Mouse (Mus musculus): Measurements from ENCODE around the gene Tnf. TPM values are rescaled to one million over a fixed set of nuclear protein-coding genes. Genes with fewer than 3 reads are reported as not detected.

Gene Tnf
- total RNA-seq, 2 experiments from 2014 or later, result 1.1 to 1.7 TPM

DNA sequence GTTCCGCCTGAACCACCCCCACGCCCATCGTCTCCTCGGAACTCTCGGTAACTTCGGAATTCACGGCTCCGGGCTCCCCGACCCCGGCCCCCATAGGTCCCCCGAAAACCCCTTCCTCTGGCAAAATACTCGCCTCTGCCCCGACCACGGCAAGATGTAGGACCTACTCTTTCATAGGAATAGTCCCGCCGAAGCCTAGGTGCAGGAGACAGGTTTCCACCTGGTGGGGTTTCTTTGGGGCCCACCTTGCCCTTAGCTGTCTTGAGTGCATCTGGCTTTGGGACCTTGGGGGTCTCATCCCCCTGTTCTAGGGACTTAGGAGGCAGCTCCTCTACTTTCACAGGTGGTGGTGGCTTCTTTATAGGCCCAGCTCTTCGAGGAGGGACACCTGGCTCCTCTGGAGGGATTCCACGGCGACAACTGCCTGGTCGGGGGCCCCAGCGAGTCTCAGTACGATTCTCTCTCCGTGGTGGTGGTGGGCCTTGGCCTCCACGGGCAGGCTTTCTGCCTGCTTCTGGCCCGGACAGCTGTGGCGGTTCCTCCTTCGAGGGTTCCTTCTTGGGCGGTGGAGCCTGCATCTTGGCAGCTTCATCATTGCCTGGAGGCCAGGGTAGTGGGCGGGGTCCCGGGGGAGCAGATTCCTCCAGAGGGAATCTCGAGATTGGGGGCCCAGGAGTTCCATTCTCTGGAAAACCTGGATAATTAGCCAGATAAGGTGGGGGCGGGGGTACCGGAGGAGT is 45.2 kb downstream of the Tnf start:
- DNase-seq (ENCODE audit: low spot score in 2 of 2), result no peak

DNA sequence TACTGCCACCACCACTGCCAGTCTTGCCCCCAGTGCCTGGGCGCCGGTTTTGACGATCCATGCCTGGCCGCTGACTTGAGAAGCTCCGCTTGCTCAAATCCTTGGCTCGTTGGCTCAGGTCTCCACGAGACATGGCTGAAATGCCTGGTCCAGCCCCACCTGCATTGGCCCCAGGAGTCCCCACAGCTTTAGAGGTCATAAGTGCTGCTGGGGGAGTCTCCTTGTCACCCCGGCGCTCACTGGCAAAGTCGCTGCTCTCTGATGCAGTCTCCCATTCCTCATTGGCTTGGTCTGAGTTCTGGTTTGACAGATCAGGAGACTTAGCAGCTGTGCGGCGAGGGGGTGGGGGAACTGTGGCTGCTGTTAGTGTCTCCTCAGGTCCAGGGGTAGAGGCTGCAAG is 46.4 kb downstream of the Tnf start:
- no peak for DNase-seq (ENCODE audit: low spot score in 2 of 2)

DNA sequence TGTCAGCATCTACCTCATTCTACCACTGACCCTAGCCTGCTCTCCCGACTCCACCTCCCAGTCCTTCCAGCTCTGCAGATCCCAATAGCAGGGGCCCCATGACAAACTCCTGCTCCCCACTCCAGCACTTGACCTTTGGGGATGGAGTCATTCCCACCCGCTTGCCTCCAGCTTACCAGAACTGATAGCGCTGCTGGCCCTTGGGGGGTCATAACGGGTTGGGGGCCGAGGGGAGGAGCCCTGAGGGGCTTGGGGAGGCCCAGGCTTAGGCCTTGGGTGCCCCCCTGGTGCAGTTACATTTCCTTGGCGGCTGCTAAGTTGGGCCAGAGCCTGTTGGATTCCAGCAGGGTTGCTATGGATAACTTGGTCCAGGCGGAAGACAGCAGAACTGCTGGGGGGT is 47.2 kb downstream of the Tnf start:
- no peak for DNase-seq (ENCODE audit: low spot score in 2 of 2)

DNA sequence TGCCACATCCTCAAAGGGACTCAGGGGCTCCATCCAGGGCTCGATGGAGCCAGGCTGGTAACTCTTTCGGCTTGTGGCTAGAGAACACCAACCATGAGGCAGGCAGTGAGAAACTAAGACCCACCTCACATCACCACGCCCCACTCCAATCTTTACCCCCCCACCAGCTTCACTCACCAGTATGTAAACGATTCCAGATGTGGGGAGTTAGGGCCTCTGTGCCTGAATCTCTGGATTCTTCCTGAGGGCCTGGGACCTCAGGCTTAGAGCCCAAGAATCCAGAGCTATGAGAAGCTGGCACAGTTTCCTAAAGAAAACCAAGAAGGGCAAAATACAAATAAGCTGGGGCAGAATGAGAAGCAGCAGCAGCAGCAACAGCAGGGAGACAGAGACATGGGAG is 47.9 kb downstream of the Tnf start:
- no peak for DNase-seq (ENCODE audit: low spot score in 2 of 2)

DNA sequence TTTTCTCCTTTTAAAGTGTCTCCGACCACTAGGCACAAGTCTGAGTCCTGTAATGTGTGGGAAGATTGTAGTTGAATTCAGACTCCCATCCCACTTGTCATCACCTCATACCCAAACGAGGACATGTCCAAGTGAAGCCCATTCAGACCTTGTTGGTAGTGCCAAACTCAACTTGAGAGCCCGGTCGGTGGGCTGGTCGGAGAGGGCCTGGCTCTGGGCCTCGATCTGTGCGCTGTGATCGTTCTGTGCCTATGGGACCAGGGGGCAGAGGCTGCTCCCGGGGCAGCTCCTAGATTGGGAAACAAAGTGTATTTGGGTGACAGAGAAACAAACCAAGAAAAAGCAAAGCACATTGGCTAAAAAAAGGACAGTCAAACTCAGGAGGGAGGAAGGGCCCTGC is 48.7 kb downstream of the Tnf start:
- DNase-seq (ENCODE audit: low spot score in 2 of 2), result no peak

DNA sequence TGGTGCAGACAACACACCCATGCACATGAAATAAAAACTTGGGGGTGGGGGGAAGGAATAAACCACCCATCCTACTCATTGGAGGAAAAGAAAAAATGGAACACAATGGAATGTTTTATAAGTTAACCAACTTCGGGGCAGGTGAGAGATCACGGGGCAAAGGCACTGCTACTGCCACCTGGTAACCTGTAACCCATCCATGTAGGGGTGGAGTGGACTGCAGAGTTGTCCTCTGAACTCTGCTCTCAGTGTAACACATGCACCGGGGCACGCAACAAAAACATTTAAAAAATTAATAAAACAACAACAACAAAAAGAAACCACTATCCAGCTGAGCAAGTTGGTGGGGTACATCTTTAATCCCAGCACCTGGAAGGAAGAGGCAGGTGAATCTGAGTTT is 49.7 kb downstream of the Tnf start:
- DNase-seq (ENCODE audit: low spot score in 2 of 2), result no peak

Small RNA genes lying within 50 kb of the gene (microRNA-seq; reads per million reads assigned to microRNA genes)
- gene Mir6973a (not detected), gene Mir6974 (not detected), gene Mir6975 (0.63 reads per million), gene Mir8094 (not detected)

Other genes with a start within 250 kb of the Tnf start
- gene Hspa1b, start 242.8 kb downstream of the Tnf start, total RNA-seq (2021), result 1 to 10 TPM; 3.7 to 4.0 TPM
- gene Gm20481, start 232.1 kb downstream of the Tnf start, total RNA-seq (2021), result not detected
- gene Hspa1a, start 229.9 kb downstream of the Tnf start, total RNA-seq (2021), result 1 to 10 TPM; 3.2 to 4.4 TPM
- gene Hspa1l, start 229.3 kb downstream of the Tnf start, total RNA-seq (2021), result 1 to 10 TPM; 5.8 to 6.1 TPM
- 10 to 100 TPM; 31.8 to 32.4 TPM for gene Lsm2, start 220.1 kb downstream of the Tnf start, total RNA-seq (2021)
- 10 to 100 TPM; 50.8 to 58.3 TPM for gene Vars, start 201.0 kb downstream of the Tnf start, total RNA-seq (2021)
- gene Vwa7, start 185.4 kb downstream of the Tnf start, total RNA-seq (2021), result 1 to 10 TPM in 1 of 2 experiments, under 1 TPM in 1; 0.96 to 1.2 TPM
- 1 to 10 TPM; 5.4 to 6.3 TPM for gene Sapcd1, start 174.0 kb downstream of the Tnf start, total RNA-seq (2021)
- 1 to 10 TPM; 4.5 to 5.4 TPM for gene Msh5, start 155.3 kb downstream of the Tnf start, total RNA-seq (2021)
- 10 to 100 TPM; 87.2 to 89.7 TPM for gene Clic1, start 152.0 kb downstream of the Tnf start, total RNA-seq (2021)
- gene Ddah2, start 143.0 kb downstream of the Tnf start, total RNA-seq (2021), result 100 to 1,000 TPM; 108 to 109 TPM
- gene Ly6g6c, start 136.6 kb downstream of the Tnf start, total RNA-seq (2021), result under 1 TPM in 1 of 2 experiments, not detected in 1; 0.39 TPM
- under 1 TPM; 0.29 to 0.42 TPM for gene Mpig6b, start 135.8 kb downstream of the Tnf start, total RNA-seq (2021)
- not detected for gene Ly6g6e, start 125.1 kb downstream of the Tnf start, total RNA-seq (2021)
- 1 to 10 TPM in 1 of 2 experiments, under 1 TPM in 1; 0.91 to 1.2 TPM for gene Ly6g6d, start 123.9 kb downstream of the Tnf start, total RNA-seq (2021)
- under 1 TPM in 1 of 2 experiments, not detected in 1; 0.31 TPM for gene Ly6g6f, start 116.4 kb downstream of the Tnf start, total RNA-seq (2021)
- 10 to 100 TPM; 67.2 to 69.3 TPM for gene Abhd16a, start 112.7 kb downstream of the Tnf start, total RNA-seq (2021)
- gene Ly6g5c, start 93.7 kb downstream of the Tnf start, total RNA-seq (2021), result not detected
- gene Ly6g5b, start 86.6 kb downstream of the Tnf start, total RNA-seq (2021), result 1 to 10 TPM in 1 of 2 experiments, under 1 TPM in 1; 0.44 to 1.2 TPM
- gene Gpank1, start 80.6 kb downstream of the Tnf start, total RNA-seq (2021), result 1 to 10 TPM; 5.6 to 7.4 TPM
- 100 to 1,000 TPM; 174 to 185 TPM for gene Csnk2b, start 80.0 kb downstream of the Tnf start, total RNA-seq (2021)
- 10 to 100 TPM; 20.0 to 21.0 TPM for gene D17H6S53E, start 75.6 kb downstream of the Tnf start, total RNA-seq (2021)
- 1 to 10 TPM in 1 of 2 experiments, not detected in 1; 1.2 TPM for gene Apom, start 70.0 kb downstream of the Tnf start, total RNA-seq (2021)
- 100 to 1,000 TPM; 265 to 276 TPM for gene Bag6, start 66.8 kb downstream of the Tnf start, total RNA-seq (2021)
- 100 to 1,000 TPM; 183 to 193 TPM for gene Prrc2a, start 37.1 kb downstream of the Tnf start, total RNA-seq (2021)
- gene Aif1, start 25.9 kb downstream of the Tnf start, total RNA-seq (2021), result 1 to 10 TPM; 6.0 to 6.3 TPM
- 10 to 100 TPM in 1 of 2 experiments, 1 to 10 TPM in 1; 7.7 to 11.1 TPM for gene Lst1, start 13.6 kb downstream of the Tnf start, total RNA-seq (2021)
- gene Ltb, start 7.6 kb downstream of the Tnf start, total RNA-seq (2021), result under 1 TPM; 0.74 to 0.78 TPM
- under 1 TPM; 0.31 to 0.32 TPM for gene Lta, start 3.3 kb upstream of the Tnf start, total RNA-seq (2021)
- gene Gm16181, start 18.8 kb upstream of the Tnf start, total RNA-seq (2021), result under 1 TPM in 1 of 2 experiments, not detected in 1; 0.52 TPM
- gene Atp6v1g2, start 31.7 kb upstream of the Tnf start, total RNA-seq (2021), result 1 to 10 TPM; 2.7 to 3.2 TPM
- gene Nfkbil1, start 33.8 kb upstream of the Tnf start, total RNA-seq (2021), result 10 to 100 TPM; 13.9 to 15.8 TPM
- gene Ddx39b, start 39.7 kb upstream of the Tnf start, total RNA-seq (2021), result 100 to 1,000 TPM; 219 to 233 TPM
- gene H2-D1, start 60.7 kb upstream of the Tnf start, total RNA-seq (2021), result 10 to 100 TPM; 44.5 to 55.8 TPM
- gene H2-Q1, start 118.4 kb upstream of the Tnf start, total RNA-seq (2021), result under 1 TPM; 0.52 to 0.67 TPM
- under 1 TPM; 0.59 to 0.93 TPM for gene H2-Q2, start 140.2 kb upstream of the Tnf start, total RNA-seq (2021)
- 1 to 10 TPM; 5.2 to 6.2 TPM for gene H2-Q4, start 177.6 kb upstream of the Tnf start, total RNA-seq (2021)
- gene H2-Q6, start 222.8 kb upstream of the Tnf start, total RNA-seq (2021), result under 1 TPM; 0.34 to 0.41 TPM
- gene H2-Q7, start 237.1 kb upstream of the Tnf start, total RNA-seq (2021), result 1 to 10 TPM in 1 of 2 experiments, under 1 TPM in 1; 0.71 to 1.0 TPM

Measured in gastrocnemius, postnatal 4 days (tissue).